Mouse (Mus musculus) spleen, embryonic (tissue): ENCODE measurements around the gene Uri1.

ENCODE experiments used
- CTCF ChIA-PET: fragments of 350-600 bp; sonication (Branson Sonifier 250); formaldehyde crosslinking; loops from one replicate; lab custom pipeline; 2022; lab: Charles Lee

Gene Uri1

DNA sequence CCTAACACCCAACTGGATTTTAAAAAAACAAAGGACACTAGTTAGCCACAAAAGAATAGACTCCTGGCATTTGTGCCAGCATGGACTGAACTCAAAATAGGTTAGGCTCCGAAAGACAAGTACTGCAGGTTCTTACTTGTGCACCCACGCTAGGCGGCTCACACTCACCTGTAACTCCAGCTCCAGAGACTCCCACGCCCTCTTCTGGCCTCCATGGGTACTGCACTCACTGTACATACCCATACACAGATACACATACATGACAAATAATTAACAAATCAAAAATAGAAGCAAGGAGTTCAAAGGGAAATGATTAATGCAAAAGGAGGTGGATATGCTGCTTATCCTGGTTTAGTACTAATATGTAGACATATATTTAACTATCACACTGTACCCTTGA lies 100.4 kb downstream of the Uri1 start:
- CTCF ChIA-PET, result no interaction called here

DNA sequence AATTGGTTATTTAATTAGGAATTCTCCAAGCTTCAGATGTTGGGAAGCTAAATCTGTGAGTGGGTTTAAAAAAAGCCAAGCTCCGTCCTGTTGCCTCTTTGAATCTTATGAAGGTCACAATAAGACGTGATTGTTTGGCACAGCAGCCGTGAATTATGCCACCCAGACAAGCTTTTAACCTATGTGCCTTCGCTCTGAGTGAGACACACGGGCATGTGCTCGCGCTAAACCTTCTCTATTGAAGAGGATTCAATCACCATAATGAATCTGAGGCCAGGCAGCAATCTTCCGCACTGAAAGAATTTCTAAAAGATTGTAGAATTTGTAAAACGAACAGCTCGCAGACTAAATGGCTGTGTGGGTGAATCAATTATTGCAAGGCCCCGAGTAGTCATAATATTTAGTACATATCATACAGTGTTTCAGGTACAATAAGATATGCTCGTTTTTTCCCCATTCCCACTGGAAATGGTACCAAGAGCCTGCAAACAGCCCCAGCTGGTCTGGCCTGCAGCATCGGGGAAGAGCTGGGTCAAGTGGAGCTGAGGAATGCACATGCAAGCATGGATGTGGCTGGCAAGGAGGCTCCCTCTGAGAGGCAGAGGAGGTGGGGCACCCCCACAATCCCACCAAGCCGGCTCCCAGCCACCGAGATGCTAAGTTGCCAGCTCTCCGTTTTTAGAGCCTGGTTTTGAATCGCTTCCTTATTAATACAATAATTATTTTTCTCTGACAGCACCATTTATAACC lies 101.5 kb downstream of the Uri1 start:
- CTCF ChIA-PET, result no interaction called here

GRCm38 (mm10) chr7:37918926-37919325 lies 104.4 kb downstream of the Uri1 start:
- CTCF ChIA-PET, result no interaction called here

GRCm38 (mm10) chr7:37916762-37917439 lies 106.5 kb downstream of the Uri1 start:
- CTCF ChIA-PET, result no interaction called here

DNA sequence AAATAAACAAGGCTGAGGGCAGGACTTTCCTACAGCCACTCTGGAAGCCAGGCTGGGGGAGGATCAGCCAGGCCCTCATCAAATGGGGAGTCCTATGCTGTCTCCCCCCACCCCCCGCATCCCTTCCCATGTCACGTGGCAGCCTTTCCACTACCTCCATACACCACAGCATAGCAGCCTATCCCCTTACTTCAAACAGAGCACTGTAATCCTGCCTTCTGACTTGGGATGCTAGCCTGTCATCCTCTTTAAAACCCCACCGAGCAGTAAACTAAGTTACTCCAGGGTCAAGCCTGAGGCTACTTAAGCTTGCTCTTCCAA lies 111.6 kb downstream of the Uri1 start:
- CTCF ChIA-PET, result no interaction called here

DNA sequence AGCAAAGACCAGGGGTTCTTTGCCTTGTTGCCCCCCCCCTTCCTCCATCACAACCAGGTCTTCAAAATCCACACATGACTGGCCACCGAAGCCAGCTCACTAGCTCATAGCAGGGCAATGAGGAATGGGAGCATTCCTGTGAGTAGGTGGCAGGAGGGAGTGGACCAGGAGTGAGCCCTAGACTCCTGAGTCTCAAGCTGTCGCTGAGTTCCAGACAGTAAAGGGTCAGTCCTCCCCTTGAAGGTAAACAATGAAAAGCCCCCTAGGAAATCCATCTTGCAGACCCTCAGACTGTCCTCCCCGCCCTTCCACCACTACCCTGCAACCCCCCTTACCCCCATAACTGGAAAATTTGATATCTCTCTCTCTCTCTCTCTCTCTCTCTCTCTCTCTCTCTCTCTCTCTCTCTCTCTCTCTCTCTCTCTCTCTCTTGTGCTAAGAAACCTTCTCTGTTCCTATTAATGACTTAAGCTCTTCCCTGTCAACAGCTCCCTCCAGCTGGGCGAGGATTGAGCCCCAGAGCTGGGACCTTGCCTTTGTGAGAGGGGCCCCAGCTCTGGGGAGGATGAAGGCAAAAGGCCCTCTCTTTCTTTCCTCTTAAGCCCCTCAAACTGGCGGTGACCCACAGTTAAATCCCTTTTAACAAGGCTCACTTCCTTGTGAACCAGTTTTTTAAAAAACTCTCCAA lies 112.1 kb downstream of the Uri1 start:
- CTCF ChIA-PET, result no interaction called here

GRCm38 (mm10) chr7:37910161-37910560 lies 113.2 kb downstream of the Uri1 start:
- CTCF ChIA-PET, result no interaction called here
